Mouse (Mus musculus) MEL (cell line): ENCODE measurements around the gene Tnfrsf26. TPM values are rescaled to one million over a fixed set of nuclear protein-coding genes. Genes with fewer than 3 reads are reported as not detected.

Experiments
- DNase-seq: peaks from one replicate; pipeline ENCODE4 v3.0.0; 2011; ENCODE audit warnings: low read depth, low spot score
- H3K27ac ChIP-seq: 2 replicates; pipeline ENCODE4 v1.5.1; 2012; ENCODE audit warnings: low read depth, mild to moderate bottlenecking, control low read depth, low read length, moderate library complexity; ENCODE audit not compliant: control insufficient read depth
- H3K27me3 ChIP-seq, 2 experiments: fragments of 150-350 bp in 1 of 2; sonication (generic) in 1 of 2; 2 replicates each; pipeline ENCODE4 v1.6.1; 2012; ENCODE audit warnings: low read length in 2 of 2, mild to moderate bottlenecking in 2 of 2, improper control_type of control experiment in 1 of 2, moderate library complexity in 1 of 2; ENCODE audit not compliant: insufficient read depth in 2 of 2, control insufficient read depth in 1 of 2
- H3K36me3 ChIP-seq, 2 experiments: 2 replicates each; pipeline ENCODE4 v1.6.1; 2012 to 2014; ENCODE audit warnings: low read length in 2 of 2, improper control_type of control experiment in 1 of 2, inconsistent platforms in 1 of 2, mild to moderate bottlenecking in 1 of 2; ENCODE audit not compliant: insufficient read depth in 2 of 2, control insufficient read depth in 1 of 2
- H3K4me1 ChIP-seq, 2 experiments: fragments of 150-350 bp in 1 of 2; sonication (generic) in 1 of 2; 2 replicates each; pipeline ENCODE4 v1.6.1; 2012; ENCODE audit warnings: low read length in 2 of 2, improper control_type of control experiment in 1 of 2, mild to moderate bottlenecking in 1 of 2; ENCODE audit not compliant: insufficient read depth in 2 of 2, control insufficient read depth in 1 of 2
- H3K4me3 ChIP-seq, 2 experiments: fragments of 150-350 bp in 1 of 2; sonication (generic) in 1 of 2; 2 replicates each; pipeline ENCODE4 v1.5.1; 2012; ENCODE audit warnings: low read depth in 2 of 2, low read length in 2 of 2, mild to moderate bottlenecking in 2 of 2, moderate library complexity in 2 of 2, control low read depth in 1 of 2, improper control_type of control experiment in 1 of 2; ENCODE audit not compliant: control insufficient read depth in 1 of 2, insufficient read depth in 1 of 2
- H3K79me2 ChIP-seq: 2 replicates; pipeline ENCODE4 v1.6.1; 2012; ENCODE audit warnings: mild to moderate bottlenecking, low read length, moderate library complexity; ENCODE audit not compliant: control insufficient read depth, poor library complexity, insufficient read depth
- H3K9ac ChIP-seq: 2 replicates; pipeline ENCODE4 v1.6.1; 2012; ENCODE audit warnings: low read depth, mild to moderate bottlenecking, control low read depth, low read length, moderate library complexity; ENCODE audit not compliant: control insufficient read depth, poor library complexity, severe bottlenecking
- H3K9me3 ChIP-seq: fragments of 150-350 bp; sonication (generic); replicated peaks from 2 replicates; pipeline ENCODE4 v1.6.1; 2012; ENCODE audit warnings: mild to moderate bottlenecking, low read length, improper control_type of control experiment, moderate library complexity; ENCODE audit not compliant: insufficient read depth
- BHLHE40 ChIP-seq: IDR thresholded peaks from 2 replicates; pipeline ENCODE4 v1.6.1; 2012; ENCODE audit warnings: low read depth, mild to moderate bottlenecking, inconsistent platforms, low read length, improper control_type of control experiment, borderline replicate concordance
- ELF1 ChIP-seq: IDR thresholded peaks from 2 replicates; pipeline ENCODE4 v1.6.1; 2014; ENCODE audit warnings: low read depth, mild to moderate bottlenecking, inconsistent platforms, low read length, improper control_type of control experiment, moderate library complexity
- EP300 ChIP-seq, 2 experiments: IDR thresholded peaks; 2 replicates each; pipeline ENCODE4 v1.6.1; 2011; ENCODE audit warnings: improper control_type of control experiment in 2 of 2, low read length in 2 of 2, low read depth in 1 of 2, mild to moderate bottlenecking in 1 of 2
- ETS1 ChIP-seq: IDR thresholded peaks from 2 replicates; pipeline ENCODE4 v1.6.1; 2012; ENCODE audit warnings: low read depth, mild to moderate bottlenecking, inconsistent platforms, low read length, improper control_type of control experiment, moderate library complexity
- GABPA ChIP-seq: IDR thresholded peaks from 2 replicates; pipeline ENCODE4 v1.6.1; 2012; ENCODE audit warnings: low read depth, mild to moderate bottlenecking, inconsistent platforms, low read length, improper control_type of control experiment, moderate library complexity
- HCFC1 ChIP-seq: IDR thresholded peaks from 2 replicates; pipeline ENCODE4 v1.6.1; 2012; ENCODE audit warnings: low read depth, mild to moderate bottlenecking, inconsistent platforms, low read length, improper control_type of control experiment, moderate library complexity
- MAX ChIP-seq: IDR thresholded peaks from 2 replicates; pipeline ENCODE4 v1.6.1; 2011; ENCODE audit warnings: low read length, improper control_type of control experiment
- MAZ ChIP-seq: IDR thresholded peaks from 2 replicates; pipeline ENCODE4 v1.6.1; 2012; ENCODE audit warnings: low read depth, mild to moderate bottlenecking, inconsistent platforms, low read length, improper control_type of control experiment
- MEF2A ChIP-seq: IDR thresholded peaks from 2 replicates; pipeline ENCODE4 v1.6.1; 2014; ENCODE audit warnings: low read depth, mild to moderate bottlenecking, inconsistent platforms, low read length, improper control_type of control experiment; ENCODE audit not compliant: poor library complexity, insufficient replicate concordance, severe bottlenecking; ENCODE audit errors: extremely low read depth
- MXI1 ChIP-seq: IDR thresholded peaks from 2 replicates; pipeline ENCODE4 v1.6.1; 2011; ENCODE audit warnings: mild to moderate bottlenecking, low read depth, low read length, improper control_type of control experiment
- MYB ChIP-seq: IDR thresholded peaks from 2 replicates; pipeline ENCODE4 v1.6.1; 2011; ENCODE audit warnings: mild to moderate bottlenecking, low read depth, low read length, improper control_type of control experiment
- MYC ChIP-seq: IDR thresholded peaks from 2 replicates; pipeline ENCODE4 v1.6.1; 2011; ENCODE audit warnings: low read depth, mild to moderate bottlenecking, low read length, improper control_type of control experiment, moderate library complexity
- NELFE ChIP-seq: IDR thresholded peaks from 2 replicates; pipeline ENCODE4 v1.6.1; 2011; ENCODE audit warnings: low read depth, low read length, improper control_type of control experiment
- NRF1 ChIP-seq: IDR thresholded peaks from 2 replicates; pipeline ENCODE4 v1.6.1; 2014; ENCODE audit warnings: low read depth, mild to moderate bottlenecking, inconsistent platforms, low read length, improper control_type of control experiment, moderate library complexity; ENCODE audit not compliant: poor library complexity, insufficient read depth, severe bottlenecking
- POLR2AphosphoS5 ChIP-seq: IDR thresholded peaks from 2 replicates; pipeline ENCODE4 v1.6.1; 2012; ENCODE audit warnings: low read depth, borderline replicate concordance, mild to moderate bottlenecking, inconsistent platforms, low read length, moderate library complexity, mixed read lengths
- RAD21 ChIP-seq: IDR thresholded peaks from 2 replicates; pipeline ENCODE4 v1.6.1; 2011; ENCODE audit warnings: mild to moderate bottlenecking, low read depth, low read length, improper control_type of control experiment
- RCOR1 ChIP-seq: IDR thresholded peaks from 2 replicates; pipeline ENCODE4 v1.6.1; 2012; ENCODE audit warnings: low read depth, mild to moderate bottlenecking, inconsistent platforms, low read length, improper control_type of control experiment
- SIN3A ChIP-seq: IDR thresholded peaks from 2 replicates; pipeline ENCODE4 v1.6.1; 2012; ENCODE audit warnings: low read length, improper control_type of control experiment, inconsistent platforms
- TBP ChIP-seq: IDR thresholded peaks from 2 replicates; pipeline ENCODE4 v1.8.0; 2011; ENCODE audit warnings: low read depth, low read length, improper control_type of control experiment
- TCF12 ChIP-seq: IDR thresholded peaks from 2 replicates; pipeline ENCODE4 v1.6.1; 2014; ENCODE audit warnings: low read depth, mild to moderate bottlenecking, inconsistent platforms, low read length, improper control_type of control experiment, moderate library complexity
- UBTF ChIP-seq: IDR thresholded peaks from 2 replicates; pipeline ENCODE4 v1.6.1; 2012; ENCODE audit warnings: low read depth, mild to moderate bottlenecking, inconsistent platforms, low read length, improper control_type of control experiment, moderate library complexity, borderline replicate concordance; ENCODE audit not compliant: insufficient read depth
- USF1 ChIP-seq: IDR thresholded peaks from 2 replicates; pipeline ENCODE4 v1.6.1; 2014; ENCODE audit warnings: low read depth, mild to moderate bottlenecking, inconsistent platforms, low read length, improper control_type of control experiment, moderate library complexity
- ZC3H11A ChIP-seq: IDR thresholded peaks from 2 replicates; pipeline ENCODE4 v1.6.1; 2012; ENCODE audit warnings: low read depth, mild to moderate bottlenecking, inconsistent platforms, low read length, improper control_type of control experiment
- ZKSCAN1 ChIP-seq: IDR thresholded peaks from 2 replicates; pipeline ENCODE4 v1.6.1; 2012; ENCODE audit warnings: low read depth, mild to moderate bottlenecking, inconsistent platforms, low read length, improper control_type of control experiment, moderate library complexity
- ZMIZ1 ChIP-seq: IDR thresholded peaks from 2 replicates; pipeline ENCODE4 v1.6.1; 2012; ENCODE audit warnings: low read depth, mild to moderate bottlenecking, inconsistent platforms, low read length, improper control_type of control experiment, moderate library complexity
- ZNF384 ChIP-seq: IDR thresholded peaks from 2 replicates; pipeline ENCODE4 v1.6.1; 2012; ENCODE audit warnings: low read depth, mild to moderate bottlenecking, inconsistent platforms, low read length, improper control_type of control experiment
- polyA plus RNA-seq, 2 experiments: library from polyadenylated mRNA; stranded (reverse) in 1 of 2; unstranded in 1 of 2; fragments of >175 nt in 1 of 2; fragments of >200 nt in 1 of 2; gene quantifications; 2 replicates each; pipeline versions ENCODE4 v1.2.1 to v1.2.4; 2012; ENCODE audit warnings: low replicate concordance in 2 of 2, low read depth in 1 of 2; ENCODE audit not compliant: insufficient read length in 2 of 2, insufficient read depth in 1 of 2, missing spikeins in 1 of 2
- total RNA-seq: library from RNA; depleted of rRNA; stranded (reverse); fragments of 300-350 nt; gene quantifications from 2 replicates; pipeline ENCODE4 v1.2.3, GENCODE M21; 2012

The Tnfrsf26 gene
- total and polyA plus RNA-seq, 3 experiments, result 0.42 to 0.50 TPM; not detected in 1

GRCm38 (mm10) chr7:143624561-143624960, 4.0 kb downstream of the Tnfrsf26 start:
- H3K9me3 ChIP-seq, result no peaks in the 10 kb centered on the region
- no peaks in the 10 kb centered on the region for H3K27me3 ChIP-seq
- H3K36me3 ChIP-seq, result peaks cover 0 to 19% of the 10 kb centered on the region in 2 experiments; a peak in 2 of 4 replicates
- H3K4me1 ChIP-seq, result peaks cover 3 to 22% of the 10 kb centered on the region in 2 experiments
- H3K79me2 ChIP-seq, result no peaks in the 10 kb centered on the region
- TF ChIP-seq MAZ (no peak), TCF12 (no peak), ZMIZ1 (no peak), ELF1 (no peak), TBP (no peak), SIN3A (no peak), EP300 (IDR thresholded peaks at IDR 0.05; ENCODE audit: low read depth in 1 of 2, low read length in 2 of 2) (no peak), ETS1 (no peak), RCOR1 (no peak), NRF1 (no peak), MYB (no peak), MYC (no peak), MXI1 (no peak), MEF2A (no peak), NELFE (no peak), ZNF384 (no peak)
- H3K4me3 ChIP-seq, result no peak overlapping the region
- no peak overlapping the region; the same call in 1 of the 2 replicates for H3K9ac ChIP-seq
- no peak for DNase-seq
- H3K27ac ChIP-seq, result no peak overlapping the region

- Histone ChIP-seq H3K9ac (no peak overlapping the region), H3K4me3 (no peak overlapping the region), H3K9me3 (no peaks in the 10 kb centered on the region), H3K36me3 (peaks cover 0 to 9% of the 10 kb centered on the region in 2 experiments; a peak in 2 of 4 replicates), H3K27ac (no peak overlapping the region), H3K27me3 (no peaks in the 10 kb centered on the region), H3K79me2 (no peaks in the 10 kb centered on the region), H3K4me1 (peaks cover 3 to 9% of the 10 kb centered on the region in 2 experiments)
- TF ChIP-seq EP300 (IDR thresholded peaks at IDR 0.05; ENCODE audit: low read depth in 1 of 2, low read length in 2 of 2) (no peak), BHLHE40 (no peak), UBTF (no peak), ZC3H11A (no peak), MEF2A (no peak), POLR2AphosphoS5 (no peak), RAD21 (no peak), USF1 (no peak), TBP (no peak), MAX (no peak), HCFC1 (no peak), ZNF384 (no peak), ZKSCAN1 (no peak), MYB (no peak), TCF12 (no peak), GABPA (no peak)
- no peak for DNase-seq
Measured at GRCm38 (mm10) chr7:143620951-143621350, 7.6 kb downstream of the Tnfrsf26 start.
